Mouse (Mus musculus): Measurements from ENCODE around the gene Emc9.

The Emc9 gene

DNA sequence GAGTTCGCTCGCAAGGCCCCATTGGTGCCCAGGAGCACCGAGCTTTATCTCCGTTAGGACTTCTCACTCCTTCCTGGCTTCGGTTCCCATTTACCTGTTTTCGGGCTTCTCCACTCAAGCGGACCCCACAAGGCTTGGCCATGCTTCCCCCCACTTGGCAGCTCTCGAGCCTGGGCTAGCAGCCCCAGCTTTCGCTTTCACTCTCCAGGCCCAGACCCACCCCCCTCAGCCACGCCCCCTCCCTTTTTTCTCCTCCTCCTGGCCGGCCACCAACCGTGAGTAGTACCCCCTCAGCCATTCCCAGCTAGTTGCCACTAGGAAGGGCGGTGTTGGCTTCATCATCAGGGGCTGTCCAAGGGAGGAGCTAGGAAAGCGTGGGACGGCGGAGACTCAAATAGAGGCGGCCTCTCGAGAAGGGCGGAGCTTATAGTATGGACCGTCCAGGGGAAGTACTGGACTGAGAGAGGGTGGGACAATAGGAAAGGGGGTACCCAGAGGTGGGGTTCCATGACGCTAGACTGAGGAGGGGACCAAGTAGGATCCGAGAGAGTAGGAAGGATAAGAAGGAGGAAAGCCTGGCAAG is 5.7 kb upstream of the Emc9 start, which contains the start of gene Psme2:
TSS of gene Psme2 (minus strand) at position 366 of the 583 bp plus-strand sequence.
- DNase-seq, result peak; percentile 75

DNA sequence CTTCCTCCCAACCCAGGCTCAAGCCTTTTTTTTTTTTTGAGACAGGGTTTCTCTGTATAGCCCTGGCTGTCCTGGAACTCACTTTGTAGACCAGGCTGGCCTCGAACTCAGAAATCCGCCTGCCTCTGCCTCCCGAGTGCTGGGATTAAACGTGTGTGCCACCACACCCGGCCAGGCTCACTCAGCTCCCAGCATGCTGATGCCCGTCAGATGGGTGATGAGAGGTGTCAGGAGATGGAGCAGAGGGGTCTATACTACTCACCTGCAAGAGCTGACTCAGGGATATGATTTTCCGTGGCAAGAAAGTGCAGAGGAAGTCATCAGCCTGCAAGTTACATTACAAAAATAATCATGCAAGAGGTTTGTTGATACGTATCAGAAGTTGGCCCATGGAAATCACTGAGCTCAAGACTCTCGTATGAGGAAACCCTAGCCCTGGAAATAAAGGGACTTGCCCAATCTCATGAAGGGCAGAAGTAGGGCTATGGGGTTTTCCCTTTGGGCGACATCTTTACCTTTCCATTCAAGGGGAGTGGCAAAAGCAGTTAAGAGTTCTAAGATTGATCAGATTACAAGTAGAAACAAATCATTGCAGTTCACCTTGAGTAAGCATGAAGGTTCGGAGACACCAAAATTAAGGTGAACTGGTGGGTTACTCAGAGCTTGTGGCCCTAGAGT is 4.8 kb upstream of the Emc9 start:
- no peak for DNase-seq

DNA sequence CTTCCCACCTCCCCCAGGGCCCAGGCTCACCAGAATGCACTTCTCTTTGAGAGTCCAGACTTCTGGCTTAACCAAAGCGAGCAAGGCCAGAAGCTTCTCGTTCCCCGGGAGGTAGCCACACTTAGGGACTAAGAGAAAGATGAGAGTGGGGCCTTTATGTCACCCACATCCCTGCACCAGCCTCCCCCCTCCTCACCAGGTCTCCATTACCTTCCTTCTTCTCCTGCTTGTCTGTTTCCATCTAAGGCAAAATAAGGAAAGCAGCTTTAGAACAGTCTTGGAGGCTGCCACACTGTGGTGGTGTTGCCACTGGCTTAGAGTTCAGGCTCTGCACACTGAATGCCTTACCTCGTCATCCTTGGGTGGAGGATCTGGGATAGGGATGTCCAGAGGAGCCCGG is 4.2 kb upstream of the Emc9 start:
- no peak for DNase-seq

DNA sequence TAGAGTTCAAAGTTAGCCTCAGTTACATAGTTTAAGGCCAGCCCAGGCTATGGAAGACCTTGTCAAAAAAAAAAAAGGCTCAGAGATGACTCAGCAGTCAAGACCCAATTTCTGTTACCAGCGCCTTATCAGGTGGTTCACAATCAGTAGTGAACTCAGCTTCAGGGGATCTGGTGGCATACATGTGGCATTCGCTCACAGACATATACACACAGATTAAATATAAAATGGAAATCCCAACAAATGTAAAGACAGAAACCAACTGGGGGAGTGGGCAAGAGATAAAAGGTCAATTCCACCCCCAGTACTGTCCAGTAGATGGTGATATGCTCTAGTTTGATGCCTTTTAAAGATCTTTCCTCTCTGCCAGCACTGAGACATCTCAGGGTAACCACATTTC is 1.0 kb upstream of the Emc9 start:
- DNase-seq, result no peak

DNA sequence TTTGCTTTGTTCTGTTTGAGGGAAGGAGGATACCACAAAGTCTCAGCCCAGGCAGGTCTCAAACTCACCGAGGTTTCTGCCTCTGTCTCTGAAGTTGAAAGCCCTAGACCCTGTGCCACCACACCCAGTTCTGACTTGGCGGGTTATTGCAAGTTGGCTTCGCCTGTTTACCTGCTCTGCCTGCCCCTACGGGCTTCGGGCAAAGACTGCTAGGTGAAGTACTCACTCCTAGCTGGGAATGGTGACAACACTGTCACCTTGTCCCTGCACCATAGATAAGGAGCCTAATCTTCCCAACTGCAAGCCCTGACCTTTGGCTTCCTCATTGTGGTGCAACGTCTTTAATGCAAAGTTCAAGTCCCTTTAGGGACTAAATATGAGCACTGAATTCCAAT is 461 bp upstream of the Emc9 start:
- no peak for DNase-seq

DNA sequence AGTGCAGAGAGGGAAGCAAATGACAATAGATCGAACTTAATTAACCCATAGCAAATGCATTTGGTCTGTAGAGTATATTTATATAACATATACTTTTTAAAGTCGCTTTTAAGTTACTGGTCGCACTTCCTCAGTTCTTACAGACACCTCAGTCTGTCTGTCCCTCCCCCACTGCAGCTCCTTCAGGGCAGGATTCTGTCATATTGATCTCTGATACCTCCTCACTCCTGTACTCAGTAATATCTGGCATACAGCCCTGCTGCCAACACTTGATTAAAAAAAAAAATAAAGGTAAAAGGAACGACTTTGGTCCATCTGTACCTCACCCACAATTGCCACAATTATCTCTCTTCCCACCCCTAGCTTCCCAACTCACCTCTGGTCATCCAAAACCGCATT is 800 bp downstream of the Emc9 start:
- DNase-seq, result no peak

DNA sequence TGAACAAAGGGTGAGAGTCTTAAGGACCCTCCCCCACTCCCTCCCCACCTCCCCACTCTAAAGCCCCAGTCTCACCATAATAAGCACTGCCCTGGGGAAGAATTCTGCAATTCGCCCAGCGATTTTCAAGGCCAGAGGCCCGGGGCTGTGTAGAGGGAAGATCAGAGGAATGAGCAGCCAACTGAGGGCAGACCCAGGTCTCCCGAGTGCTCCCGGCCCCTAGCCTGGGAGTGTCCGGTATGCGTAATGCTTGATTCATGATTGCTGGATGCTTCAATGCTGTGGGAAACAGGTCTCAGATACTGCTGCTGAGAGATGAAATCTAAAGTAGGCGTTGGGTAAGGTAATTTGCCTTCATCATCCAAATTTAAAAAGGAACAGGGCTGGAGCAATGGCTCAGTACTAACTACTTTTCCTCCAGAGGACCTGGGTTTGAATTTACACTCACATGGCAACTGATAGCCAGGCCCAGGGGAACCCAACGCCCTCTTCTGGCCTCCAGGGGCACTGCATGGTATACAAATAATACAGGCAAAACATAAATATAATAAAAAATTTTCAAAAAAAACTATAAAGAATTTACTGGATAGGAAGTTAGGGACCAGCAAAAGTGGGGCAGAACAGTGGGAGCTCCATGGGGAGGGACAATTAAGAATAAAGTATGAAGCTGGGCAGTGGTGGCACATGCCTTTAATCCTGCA is 3.0 kb downstream of the Emc9 start:
- DNase-seq, result peak; percentile 40

DNA sequence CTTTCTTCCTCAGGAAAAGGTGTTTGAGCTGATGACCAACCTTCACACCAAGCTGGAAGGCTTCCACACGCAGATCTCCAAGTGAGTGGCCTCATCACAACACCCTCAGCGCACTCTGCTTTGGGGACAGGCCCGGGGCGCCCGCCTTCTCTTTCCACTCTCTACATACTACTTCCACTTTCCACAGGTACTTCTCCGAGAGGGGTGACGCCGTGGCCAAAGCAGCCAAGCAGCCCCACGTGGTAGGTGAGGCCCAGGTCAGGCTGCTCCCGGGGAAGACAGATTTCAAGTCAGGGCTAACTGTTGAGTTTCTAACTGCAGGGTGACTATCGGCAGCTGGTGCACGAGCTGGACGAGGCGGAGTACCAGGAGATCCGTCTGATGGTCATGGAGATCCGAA is 4.4 kb downstream of the Emc9 start:
- DNase-seq, result no peak

DNA sequence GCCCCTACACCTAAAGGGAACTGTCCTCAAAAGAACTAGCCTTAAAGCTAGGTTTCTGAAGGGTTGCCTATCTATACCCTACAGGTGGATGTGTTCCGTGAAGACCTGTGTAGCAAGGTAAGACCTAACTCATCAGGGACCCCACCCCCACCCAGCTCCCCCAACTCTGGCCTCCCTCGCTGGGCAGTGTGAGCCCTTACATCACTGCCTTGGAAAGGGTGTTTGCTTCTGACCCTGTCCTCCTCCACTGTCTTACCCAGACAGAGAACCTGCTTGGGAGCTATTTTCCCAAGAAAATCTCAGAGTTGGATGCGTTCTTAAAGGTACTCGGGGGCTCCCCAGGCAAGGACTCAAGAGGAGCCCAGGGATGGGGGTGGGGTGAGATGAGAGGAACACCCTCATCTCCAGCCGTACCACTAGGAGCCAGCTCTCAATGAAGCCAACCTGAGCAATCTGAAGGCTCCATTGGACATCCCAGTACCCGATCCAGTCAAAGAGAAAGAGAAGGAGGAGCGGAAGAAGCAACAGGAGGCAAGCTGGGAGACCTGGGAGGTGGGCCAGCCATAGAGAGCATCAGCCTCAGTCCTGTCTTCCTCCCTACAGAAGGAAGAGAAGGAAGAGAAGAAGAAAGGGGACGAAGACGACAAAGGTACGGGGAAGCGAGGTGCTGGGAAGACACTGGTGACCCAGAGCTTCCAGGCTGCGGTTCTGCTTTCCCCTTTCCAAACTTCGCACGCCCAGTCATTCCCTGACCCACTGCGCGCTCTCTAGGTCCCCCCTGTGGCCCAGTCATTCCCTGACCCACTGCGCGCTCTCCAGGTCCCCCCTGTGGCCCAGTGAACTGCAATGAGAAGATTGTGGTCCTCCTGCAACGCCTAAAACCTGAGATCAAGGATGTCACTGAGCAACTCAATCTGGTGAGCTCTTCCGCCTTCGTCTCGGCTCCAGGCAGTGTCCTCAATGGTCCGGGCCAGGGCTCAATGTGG is 5.3 kb downstream of the Emc9 start:
- DNase-seq, result no peak

DNA sequence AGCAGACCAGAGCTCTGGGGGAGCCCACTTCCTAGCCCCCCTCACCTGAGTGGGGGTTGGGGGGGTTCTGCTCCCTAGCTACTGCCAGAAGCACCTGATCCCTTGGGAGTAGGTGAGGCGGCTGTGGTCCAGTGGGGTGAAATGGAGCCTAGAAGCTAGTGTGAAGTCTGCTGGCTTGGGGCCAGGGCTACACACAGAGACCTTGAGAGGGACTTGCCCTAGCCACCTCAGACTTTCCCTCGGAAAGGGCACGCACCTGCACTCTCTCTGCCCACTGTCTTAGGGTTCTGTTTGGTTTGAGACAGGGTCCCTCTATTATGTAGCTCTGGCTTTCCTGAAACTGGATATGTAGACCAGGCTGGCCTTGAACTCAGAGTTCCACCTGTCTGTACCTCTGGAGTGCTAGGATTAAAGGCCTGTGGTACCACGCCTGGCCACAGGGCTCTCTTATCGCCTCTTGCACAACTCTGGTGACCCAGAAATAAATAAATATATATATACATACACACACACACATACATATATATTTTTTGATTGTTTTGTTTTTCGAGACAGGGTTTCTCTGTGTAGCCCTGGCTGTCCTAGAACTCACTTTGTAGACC is 6.3 kb downstream of the Emc9 start:
- no peak for DNase-seq

DNA sequence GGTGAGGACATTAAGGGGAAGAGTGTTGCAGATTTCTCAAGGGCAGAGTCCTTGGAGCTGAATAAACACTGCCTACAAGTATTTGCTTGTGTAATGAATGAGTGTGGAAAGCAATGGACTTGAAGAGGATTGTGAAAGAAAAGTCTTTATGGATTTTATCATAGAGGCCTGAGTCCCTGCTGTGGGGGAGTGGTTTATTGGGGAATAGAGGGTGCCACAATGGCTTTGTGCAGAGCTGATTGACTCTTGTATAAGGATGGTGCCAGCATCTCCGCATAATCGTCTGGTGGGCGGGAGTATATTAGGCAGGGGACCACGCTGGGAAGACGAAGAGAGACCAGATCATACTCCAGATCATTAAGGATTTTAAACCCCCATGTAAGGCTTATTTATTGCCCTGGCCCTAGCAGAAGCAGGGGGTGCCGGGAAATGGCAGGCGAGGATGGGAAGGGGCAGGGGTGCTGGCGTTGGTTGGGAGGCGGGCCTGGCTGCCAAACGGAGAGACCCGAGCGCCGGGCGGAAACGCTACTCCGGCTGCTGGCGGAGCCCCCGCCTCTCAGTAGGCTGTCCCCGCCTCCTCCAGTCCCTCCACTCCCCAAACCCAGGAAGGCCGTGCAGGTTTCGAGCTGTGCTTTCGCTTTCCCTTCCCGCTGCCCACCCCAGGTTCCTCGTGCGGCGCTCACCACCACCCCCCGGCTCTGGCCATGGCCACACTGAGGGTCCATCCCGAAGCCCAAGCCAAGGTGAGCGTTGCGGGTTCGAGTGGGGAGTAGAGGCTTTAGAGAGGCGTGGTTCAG is 7.0 kb downstream of the Emc9 start, which contains the start of gene Psme1:
TSS of gene Psme1 (plus strand) at position 253 of the 797 bp plus-strand sequence.
- DNase-seq, result peak; percentile 88

DNA sequence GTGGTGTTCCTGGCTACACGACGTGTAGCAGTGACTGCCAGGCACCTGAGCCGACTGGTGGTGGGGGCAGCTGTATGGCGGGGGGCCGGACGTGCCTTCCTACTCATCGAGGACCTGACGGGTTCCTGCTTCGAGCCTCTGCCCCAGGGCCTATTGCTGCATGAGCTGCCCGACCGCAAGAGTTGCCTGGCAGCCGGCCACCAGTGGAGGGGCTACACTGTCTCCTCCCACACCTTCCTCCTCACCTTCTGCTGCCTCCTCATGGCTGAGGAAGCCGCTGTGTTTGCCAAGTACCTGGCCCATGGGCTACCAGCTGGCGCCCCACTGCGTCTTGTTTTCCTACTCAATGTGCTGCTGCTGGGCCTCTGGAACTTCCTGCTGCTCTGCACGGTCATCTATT is 8.7 kb downstream of the Emc9 start:
- DNase-seq, result no peak

DNA sequence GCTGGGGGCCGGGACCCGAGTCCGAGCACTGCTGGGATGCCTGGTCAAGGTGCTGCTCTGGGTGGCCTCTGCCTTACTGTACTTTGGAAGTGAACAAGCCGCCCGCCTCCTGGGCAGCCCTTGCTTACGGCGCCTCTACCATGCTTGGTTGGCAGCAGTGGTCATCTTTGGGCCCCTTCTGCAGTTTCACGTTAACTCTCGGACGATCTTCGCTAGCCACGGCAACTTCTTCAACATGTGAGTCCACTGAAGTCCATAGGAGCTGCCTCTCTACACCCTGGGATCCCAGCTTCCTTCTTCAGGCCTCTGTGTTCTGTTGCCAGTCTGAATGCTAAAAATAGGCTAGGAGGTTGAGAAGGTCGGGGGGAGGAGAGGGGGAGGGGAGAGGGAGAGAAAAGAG is 9.4 kb downstream of the Emc9 start:
- no peak for DNase-seq

DNA sequence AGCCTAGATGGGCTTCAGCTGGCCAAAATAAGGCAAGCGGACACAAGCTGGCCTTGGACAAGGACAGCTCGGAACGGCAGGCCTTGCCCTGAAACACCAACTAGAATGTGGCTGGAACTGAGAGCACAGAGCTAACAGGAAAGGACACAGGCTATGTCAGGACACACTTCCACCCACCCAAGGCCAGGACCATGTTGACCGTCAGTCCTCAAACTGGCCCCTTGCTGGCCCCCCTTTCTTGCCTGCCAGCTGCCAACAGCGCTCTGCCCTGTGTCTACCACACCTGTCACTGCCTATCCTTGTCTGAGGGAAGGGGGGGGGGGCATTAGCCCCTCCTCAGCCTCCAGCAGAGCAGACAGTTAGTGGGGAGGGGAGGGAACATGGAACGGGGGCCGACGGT is 9.8 kb downstream of the Emc9 start, which contains the start of gene Fitm1:
TSS of gene Fitm1 (plus strand) at position 316 of the 400 bp plus-strand sequence.
- DNase-seq, result no peak

DNA sequence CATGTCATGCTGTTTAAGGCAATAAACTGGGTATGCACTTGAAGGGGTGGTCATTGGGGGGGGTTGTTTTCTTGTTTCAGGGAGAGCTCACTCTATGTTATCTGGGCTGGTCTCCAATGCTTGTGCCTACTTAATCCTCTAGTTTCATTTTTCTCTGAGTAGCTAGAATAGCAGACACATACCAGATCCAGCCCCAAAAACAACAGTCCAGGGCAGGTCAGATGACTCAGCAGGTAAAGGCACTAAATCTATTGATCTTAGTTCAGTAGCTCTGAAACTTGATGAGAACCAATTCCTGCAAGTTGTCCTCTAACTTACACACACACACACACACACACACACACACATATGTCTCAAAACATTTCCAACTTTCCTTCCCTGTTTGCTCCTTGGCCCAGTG is 13.3 kb downstream of the Emc9 start:
- DNase-seq, result no peak

DNA sequence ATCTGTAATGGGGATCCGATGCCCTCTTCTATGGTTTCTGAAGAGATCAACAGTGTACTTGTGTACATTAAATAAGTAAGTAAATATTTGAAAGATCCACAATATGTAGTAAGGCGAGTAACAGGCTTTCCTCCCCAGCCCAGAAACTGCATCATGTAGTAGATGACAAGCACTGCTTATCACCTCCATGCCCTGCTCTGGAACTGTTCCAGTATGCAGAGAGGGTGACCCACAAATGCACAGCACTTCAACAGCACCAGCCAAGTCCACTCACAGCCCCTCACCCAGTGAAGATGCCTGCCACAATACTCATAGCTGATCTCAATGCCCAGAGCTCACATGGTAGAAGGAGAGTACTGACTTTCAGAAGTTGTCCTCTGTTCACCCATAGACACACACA is 14.5 kb downstream of the Emc9 start:
- no peak for DNase-seq

DNA sequence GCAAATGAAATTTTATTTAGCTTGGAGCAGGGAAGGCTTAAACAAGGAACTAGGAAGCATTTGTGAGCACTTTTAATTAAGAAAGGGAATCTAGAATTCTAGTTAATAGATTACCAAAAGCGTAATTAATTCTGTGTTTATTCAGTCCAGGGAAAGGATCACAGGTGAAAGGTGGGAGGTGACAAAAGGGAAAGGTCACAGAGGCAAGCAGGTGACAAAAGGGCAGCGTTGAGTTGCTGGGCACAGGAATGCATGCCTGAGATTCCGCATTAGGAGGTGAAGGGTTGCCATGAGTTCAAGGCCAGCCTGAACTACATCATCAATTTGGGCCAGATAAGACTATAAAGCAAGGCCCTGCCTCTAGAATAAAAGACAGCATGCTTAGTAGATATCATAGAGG is 17.6 kb downstream of the Emc9 start:
- no peak for DNase-seq

DNA sequence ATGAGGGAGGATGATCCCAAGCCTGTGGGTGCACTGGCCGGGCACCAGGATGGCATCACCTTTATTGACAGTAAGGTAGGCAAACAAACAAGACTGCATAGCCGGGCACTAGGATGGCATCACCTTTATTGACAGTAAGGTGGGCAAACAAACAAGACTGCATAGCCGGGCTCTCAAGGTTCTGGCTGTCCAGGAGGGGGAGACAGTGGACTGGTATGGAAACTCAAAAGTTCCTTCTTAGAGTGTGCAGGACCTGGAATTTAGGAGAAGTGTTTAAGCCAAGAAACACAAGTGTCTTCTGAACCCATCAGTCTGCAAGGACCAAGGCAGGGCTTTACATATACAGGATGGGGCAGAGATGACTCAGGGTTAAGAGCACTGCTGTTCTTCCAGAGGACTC is 19.4 kb downstream of the Emc9 start:
- no peak for DNase-seq

DNA sequence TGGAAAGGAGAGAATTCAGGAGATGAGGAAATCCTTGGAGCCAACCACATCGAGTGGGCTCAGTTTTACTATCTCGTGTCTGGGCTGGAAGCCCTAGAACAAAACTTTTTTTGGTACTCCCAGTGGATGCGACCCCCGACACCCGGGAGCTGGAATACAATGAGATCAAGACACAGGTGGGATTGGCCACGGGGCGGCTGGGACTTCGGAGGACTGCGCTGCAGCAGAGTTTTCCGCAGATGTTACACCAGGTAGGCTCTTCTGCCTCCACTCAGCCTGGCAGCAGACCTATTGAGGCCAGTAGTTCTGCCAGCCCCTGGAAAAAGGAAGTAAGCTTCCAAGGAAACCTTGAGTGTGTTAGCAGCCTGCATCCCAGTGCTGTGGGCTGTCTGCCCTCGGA is 21.9 kb downstream of the Emc9 start:
- no peak for DNase-seq

DNA sequence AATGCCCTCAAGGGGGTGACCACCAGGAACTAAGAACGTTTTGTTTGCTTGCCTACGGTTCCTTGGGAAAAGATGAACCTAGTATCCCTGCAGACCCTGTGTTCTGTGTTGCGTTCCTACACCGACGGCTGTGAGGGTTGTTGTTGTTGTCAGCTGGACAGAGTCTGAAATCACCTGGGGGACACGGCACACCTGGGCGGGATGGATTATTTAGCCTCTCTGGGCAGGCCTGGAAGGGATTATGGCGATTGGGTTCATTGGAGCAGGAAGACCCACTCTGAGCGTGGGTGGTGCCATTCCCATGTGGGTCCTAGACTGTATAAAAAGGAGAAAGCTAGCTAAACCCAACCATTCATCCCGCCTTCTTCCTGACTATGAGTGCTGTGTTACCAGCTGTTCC is 23.2 kb downstream of the Emc9 start:
- DNase-seq, result no peak

DNA sequence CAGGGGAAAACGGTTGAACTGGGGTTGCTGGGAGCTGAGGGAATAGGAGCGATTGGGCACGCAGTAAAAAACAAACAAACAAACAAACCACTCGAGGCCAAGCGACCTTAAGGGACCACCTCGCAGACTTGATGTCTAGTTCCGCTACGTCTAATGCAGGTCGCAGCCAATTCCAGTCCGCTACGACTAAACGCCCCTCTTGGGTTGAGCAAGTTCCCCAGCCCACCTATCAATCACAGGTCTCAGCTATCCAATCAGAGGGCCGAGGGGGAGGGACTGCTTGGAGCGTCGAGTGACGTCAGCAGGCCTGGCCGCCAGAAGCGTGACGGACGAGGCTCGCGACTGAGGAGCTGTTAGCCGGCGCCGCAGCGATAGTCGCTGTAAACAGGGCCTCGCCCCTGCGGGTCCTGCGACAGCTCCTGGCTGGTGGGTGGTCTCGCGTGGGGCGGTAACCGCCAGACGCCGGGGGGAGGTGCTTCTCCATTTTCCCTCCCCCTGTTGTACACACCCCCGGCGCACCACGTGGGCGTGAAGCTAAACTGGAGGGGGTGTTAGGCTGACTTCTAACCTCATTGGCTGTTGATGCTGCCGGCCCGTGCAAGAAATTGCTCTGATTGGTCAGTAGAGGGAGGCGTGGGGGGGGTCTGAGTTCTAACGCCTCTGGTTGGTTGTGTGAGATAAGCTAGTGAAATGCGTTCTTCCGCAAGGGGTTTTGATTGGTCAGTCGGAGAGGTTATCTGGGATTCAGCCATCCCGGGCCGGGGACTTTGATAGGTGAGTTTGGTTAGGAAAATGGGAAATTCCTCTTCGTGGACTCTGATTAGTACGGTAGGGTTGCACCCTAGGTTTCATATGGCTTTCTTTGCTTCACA is 24.7 kb downstream of the Emc9 start, which contains the start of gene A730061H03Rik:
TSS of gene A730061H03Rik (minus strand) at position 205 of the 872 bp plus-strand sequence.
- peak; percentile 97 for DNase-seq

All from thymus, postnatal 4 days (tissue).